Mouse (Mus musculus) kidney, postnatal 10 days (tissue): ENCODE results near the gene BC005537.
"Not testable (repeated sequence)": the region's sequence is repeated elsewhere in the genome, so short reads cannot be mapped to it uniquely, and the experiment has no call there.

ENCODE experiments used
- DNase-seq: peaks from one replicate; pipeline ENCODE4 v3.0.0; 2021; ENCODE audit warnings: mixed read lengths

Gene BC005537

DNA sequence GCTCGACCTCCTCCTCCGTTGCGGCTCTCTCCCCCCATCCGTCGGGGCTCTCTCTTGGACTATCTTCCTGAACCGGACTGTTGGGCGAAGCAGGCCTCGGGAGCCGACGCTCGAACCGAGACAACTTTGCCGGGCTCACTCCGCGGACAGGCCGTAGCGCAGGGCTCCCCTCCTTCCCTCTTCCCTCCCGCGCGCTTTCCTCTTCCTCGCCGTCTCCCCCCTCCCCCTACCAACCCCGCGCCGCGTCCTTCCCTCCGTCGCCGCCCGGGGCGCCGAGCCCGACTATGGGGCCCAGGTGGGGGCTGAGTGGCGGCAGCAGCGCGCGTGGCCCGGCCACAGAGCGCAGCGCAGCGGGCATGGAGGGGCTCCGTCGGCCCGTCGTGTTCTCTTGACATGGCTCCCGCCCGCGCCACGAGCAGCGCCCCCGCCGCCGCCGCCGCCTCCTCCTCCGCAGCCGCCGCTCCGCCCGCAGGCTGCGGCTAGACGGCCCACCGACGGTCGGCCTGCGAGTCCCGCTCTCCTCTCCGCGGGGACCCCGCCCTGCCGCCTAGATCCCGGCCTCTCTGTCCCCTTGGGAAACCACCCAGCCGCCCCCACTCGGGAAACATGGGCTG is at the start of gene BC005537:
BC005537 (plus strand) TSS at position 350 of the 614 bp plus-strand sequence.
- DNase-seq: peak; percentile 72

DNA sequence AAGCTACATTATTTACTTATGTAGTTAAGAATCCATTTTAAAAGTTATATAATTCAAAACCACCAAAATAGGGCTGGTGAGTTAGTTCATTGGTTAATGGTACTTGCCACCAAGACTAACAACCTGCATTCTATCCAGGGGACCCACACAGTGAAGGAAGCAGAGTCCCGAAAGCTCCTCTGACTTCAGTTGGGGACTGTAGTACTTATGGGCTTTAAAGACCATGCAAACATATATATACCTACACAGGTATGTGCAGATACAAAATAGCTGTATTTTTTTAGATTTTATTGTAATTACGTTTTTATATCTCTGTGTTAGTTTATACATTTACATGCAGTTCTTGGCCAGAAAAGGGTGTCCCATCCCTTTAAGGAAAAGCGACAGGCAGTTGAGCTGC is 44.7 kb upstream of the BC005537 start:
- DNase-seq: no peak

DNA sequence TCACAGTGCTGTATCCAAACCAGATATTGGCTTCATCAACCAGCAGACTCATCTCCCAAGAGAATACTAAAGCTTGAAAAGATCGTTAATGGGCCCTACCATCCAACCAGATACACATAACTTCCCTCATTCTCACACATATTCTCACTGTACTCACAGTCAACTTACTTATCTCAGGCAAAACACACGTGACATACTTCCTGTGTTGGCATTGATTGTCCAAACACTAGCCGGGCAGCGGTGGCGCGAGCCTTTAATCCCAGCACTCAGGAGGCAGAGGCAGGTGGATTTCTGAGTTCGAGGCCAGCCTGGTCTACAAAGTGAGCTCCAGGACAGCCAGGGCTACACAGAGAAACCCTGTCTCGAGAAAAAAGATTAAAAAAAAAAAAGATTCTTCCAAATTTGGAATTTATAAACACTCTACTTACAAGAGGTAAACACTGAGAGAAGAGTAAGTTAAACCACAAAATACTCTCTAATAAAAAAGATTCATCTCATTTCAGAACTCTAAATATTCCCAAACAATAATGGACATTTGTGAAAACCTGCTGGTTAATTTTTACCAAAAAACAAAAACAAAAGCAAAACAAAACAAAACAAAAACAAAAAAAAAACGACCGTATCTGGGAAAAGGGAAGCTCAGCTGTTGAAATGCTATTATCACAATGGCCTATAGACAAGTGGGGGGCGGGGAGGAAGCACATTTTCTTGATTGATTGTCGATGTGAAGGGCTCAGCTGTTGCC is 43.5 kb upstream of the BC005537 start:
- no peak for DNase-seq

DNA sequence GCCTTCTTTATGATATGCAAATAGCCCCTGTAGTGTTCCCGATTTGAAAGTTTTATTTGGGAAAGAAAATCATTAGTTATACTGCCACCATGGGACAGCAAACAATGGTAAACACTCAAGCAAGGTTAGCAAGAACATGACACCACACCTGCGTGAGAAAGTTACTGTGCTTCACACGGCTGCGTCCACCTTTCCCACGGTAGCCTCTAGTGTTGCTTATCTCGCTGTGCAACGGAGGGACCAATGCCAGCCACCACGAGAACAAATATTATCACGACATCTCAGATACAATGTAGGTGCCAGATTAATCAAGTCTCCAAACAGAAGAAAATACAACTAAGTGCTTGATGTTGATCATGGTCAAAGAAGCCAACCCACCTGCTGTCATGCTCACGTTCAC is 42.0 kb upstream of the BC005537 start:
- DNase-seq: no peak

DNA sequence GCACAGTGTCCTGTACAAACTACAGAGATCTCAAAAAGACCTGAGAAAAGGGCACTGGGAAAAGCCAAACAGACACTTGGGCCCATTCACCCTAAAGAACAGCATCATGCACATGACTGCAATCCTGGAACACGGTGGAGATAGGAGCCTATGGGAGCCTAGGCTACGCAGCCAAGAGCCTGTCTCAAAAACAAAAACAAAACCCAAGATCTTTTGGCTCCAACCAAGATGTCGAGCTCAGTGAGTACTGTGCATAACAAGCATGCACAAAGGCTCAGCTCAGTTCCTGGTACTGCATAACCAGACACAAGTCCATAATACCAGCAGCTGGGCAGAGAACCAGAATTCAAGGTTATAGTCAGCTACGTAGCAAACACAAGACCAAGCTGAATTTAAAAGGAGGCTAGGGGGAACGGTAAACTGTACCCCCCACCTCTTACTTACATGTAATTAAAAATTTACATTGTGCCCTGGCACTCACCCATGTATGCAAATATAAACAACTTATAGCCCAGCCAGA is 41.0 kb upstream of the BC005537 start:
- DNase-seq: no peak

DNA sequence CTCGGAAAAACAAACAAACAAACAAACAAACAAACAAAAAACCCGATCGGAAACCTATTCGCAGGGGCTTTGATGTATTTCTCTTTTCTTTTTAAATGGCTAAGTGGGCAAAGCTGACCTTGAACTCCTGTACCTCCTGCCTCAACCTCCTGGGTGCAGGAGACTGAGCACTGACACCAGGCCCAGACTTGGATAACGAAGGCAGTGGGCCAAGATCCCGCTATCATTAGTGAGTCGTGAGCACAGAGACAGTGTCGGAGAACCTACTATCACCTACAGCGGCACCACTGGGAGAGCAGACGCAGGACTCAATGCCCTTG is 40.4 kb upstream of the BC005537 start:
- DNase-seq: no peak

DNA sequence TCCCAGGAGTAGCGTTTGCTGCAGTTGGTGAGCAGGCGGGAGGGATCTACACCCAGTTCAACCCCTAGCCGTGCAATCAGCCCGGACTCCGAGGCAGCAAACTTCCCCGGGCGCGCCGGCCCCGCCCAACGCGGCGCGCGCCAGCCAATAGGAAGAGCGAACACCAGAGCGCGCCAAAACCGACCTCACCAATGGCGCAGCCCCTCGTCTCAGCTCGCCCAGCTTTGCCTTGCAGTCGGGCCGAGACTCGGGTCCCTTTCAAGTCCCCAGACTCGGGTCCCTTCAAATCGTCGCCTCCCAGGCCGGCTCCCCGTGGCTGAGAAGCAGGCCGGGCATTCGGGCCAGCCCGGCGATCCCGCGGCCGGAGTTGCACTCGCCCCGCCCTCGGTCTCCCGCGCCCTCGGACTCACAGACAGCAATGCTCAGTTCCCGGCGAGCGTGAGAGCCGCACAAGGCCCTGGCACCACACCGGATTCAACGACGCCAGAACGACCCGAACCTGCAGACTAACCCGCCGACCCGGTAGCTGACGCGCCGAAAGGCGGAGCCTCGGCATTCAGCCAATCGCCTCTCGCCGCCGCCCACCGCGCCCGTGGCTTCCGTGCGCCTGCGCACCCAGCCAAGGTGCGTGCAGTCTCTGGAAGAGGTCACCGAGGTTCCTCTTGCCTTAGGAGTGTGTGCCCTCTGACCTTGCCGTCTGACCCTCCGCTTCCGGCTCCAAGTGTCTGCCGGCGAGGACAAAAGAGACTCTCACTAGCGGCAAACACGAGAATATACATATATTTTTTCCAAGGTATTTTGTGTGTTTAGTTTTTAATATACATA is 39.8 kb upstream of the BC005537 start, which contains the start of gene Gmnn:
Gmnn (minus strand) TSS at position 521 of the 825 bp plus-strand sequence.
- DNase-seq: peak; percentile 91

DNA sequence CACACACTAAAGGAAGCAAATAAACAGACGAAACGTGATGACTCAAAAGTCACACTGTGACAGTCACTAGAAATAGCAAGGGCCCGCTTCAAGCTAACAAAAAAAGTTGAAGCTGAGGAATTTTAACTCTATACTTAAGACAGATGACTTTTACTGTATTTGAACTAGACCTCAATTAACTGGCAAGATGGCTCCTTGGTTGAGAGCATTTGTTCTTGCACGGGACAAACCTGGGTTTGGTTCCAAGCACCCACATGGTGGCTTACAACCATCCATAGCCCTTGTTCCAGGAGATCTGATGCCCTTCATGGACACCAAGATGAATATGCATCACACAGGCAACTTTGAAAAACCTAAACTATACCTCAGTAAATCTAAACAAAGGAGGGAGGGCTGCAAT is 39.2 kb upstream of the BC005537 start:
- DNase-seq: no peak

DNA sequence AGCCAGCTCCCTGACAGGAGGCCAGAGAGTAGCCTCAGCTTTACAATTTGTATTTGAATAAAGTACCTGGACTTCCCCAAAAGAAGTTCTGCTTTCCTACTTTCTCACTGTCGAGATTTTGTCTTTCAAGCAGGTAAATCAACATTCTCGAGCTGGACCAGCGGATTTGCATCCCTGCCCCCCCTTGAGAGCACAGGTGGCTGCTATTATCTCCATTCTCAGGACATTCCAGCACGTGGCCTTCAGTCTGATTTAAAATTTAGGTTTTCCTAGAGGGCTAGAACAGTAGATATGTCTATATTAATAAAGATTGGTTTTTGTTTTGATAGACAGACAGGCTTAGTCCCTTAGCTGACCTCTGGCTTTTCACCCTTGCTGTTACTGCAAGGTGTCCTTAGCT is 33.6 kb upstream of the BC005537 start:
- not testable (repeated sequence) for DNase-seq

DNA sequence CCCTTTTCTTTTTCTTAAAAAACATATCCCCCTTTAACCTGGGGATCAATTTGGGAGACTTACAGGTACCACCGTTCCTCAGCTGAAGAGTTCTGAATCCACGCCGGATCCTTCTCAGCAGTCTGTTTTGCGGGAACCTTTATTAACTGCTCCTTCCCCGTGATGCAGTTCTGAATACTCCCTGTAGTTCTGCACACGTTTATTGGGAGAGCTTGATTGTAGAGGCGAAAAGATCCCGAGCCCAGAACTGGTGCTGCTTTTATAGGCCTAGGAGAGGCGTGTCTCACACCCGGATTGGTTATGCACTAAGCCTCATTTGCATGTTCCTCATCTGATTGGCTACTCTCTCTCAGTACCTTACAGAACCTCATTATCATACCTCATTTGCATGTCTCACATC is 30.0 kb upstream of the BC005537 start:
- not testable (repeated sequence) for DNase-seq

DNA sequence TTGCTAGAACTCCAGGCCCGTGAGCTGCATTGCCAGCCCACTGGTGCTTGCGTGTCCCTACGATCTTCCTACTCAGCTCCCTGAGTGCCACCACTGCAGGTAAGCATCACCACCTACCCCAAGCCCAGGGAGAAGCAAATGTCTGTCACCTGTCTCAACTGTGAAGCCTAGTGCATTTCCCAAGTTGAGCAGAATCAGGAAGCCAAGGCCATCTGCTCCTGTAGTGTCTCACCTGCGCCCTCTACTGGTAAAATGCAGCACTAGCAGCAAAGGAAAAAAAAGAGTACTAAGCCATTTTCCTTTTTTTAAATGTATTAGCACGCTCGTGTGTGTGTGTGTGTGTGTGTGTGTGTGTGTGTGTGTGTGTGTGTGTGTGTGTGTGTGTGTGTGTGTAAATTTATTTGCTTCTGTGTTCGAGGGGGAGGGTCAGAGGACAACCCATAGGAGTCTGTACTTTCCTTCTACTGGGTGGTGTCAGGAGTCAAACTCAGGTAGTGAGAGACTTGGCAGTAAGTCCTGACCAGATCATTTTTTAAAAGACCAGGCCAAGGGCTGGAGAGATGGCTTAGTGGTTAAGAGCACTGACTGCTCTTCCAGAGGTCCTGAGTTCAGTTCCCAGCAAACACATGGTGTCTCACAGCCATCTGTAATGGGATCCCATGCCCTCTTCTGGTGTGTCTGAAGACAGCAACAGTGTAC is 25.2 kb upstream of the BC005537 start:
- peak; percentile 67 for DNase-seq

DNA sequence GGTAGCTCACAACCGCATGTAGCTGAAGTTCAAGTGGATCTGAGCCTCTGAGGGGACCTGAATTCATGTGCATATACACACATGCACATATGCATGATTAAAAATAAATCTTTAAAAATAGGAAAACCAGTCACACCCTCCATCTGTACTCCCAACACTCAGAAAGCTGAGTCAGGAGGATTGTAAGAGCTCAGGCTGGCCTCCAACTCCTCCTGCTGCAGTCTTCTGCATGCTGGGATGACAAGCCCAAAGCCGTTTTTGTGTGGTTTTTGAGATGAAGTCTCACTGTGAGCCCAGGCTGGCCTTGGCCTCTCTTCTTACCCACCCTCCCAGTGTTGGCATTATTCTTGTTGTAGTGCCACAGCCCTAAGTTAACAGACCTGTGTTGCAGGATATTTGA is 23.4 kb upstream of the BC005537 start:
- DNase-seq: no peak

DNA sequence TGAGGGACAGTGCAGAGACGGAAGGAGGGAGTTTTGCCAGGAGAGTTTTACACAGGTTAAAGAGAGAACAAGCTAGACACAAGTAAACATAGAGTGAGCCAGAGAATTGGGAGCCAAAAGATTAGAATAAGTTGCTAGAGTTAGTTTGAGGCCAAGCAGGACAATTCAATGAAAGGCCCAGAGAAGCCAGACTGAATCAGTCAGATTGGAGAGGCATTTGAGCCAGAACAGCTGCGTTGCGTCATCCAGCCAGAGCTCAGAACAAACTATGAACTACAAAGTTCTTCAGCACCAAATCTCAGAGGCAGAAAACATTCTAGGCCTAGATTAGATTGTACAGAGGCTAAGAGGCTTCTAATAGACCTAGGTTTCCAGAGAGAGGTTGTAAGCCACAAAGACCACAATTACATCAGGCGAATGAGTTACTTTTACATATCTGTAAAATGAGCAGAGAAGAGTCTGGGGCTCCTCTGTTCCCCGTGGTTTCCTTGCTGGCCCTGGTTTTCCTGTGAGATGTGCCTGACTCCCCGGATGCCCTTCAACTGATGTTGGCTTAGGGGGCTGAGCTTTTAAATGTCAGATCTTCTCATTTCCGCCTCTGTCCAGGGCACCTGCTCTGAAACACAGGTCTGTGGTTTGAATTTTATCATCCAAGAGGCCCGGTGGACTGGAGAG is 22.6 kb upstream of the BC005537 start:
- no peak for DNase-seq

DNA sequence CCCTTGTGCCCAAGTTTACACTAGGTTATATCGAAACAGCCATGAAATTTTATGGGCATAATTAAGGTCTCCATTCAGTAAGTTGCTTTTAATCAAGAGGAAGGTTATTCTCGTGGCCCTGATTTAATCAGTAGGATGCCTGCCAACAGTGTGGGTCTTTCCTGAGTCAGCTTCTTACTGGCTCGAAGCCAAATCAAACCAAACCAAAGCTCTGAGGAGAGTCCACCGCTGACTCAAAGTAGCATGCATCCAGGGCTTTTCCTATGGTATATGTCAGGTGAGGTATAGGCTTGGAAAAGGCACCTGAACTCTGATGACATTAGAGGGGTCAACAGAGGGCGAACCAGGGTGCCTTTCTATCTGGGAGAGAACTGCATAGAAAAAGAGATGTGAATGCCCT is 19.5 kb upstream of the BC005537 start:
- DNase-seq: peak; percentile 42

DNA sequence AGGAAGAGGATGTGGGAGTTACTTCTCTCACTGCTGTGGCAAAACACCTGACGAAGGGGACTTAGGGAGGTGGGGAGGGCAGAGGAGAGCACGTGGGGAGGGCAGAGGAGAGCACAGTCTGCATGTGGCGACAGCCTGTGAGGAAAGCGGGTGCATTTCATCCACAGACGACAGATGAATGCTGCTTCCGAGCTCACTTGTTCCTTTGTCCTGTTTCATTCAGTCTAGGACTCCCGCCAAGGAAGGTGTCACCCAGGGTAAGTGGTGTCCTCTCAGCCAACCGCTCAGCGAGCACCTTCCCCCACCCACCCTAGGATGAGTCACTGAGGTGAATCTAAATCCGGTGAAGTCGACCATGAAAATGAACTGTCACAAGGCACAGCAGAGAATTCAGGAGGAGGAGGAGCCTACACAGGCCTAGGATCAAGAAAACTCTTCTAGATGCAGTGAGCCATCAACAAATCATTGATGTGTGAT is 15.4 kb upstream of the BC005537 start:
- peak; percentile 42 for DNase-seq

DNA sequence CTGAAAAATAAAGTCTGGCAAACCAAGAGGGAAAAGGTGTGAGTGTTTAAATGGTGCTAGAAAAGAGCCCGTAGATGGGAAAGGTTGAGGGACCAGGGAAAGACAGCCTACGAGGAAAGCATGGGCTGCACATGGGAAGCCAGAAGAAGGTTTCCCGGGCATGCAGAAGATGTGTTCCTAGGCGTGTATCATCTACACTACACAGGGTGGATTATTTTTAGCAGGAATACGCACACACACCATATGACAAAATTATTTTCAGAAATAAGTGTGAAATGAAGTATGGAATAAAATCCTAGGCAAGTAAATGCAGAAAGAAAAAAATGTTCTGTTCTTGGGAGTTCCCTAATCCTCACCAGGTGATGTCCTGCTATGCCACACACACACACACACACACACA is 14.0 kb upstream of the BC005537 start:
- DNase-seq: no peak

DNA sequence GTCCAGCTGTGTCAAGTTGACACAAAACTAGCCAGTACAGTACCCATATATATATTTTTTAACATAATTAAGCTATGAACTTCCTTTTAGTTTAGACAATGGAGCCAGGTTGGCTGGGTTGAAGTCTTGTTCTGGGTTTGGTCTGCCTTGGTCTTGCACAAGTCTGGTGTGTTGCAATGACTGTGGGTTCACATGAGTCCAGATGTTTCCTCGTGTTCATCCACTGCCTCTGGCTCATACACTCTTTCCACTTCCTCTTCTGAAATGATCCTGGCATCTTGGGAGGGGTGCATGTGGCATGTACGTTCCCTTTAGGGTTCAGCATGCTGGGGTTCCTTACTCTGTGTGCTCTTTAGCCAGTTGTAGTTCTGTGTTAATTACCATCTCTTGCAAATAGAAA is 10.1 kb upstream of the BC005537 start:
- no peak for DNase-seq

DNA sequence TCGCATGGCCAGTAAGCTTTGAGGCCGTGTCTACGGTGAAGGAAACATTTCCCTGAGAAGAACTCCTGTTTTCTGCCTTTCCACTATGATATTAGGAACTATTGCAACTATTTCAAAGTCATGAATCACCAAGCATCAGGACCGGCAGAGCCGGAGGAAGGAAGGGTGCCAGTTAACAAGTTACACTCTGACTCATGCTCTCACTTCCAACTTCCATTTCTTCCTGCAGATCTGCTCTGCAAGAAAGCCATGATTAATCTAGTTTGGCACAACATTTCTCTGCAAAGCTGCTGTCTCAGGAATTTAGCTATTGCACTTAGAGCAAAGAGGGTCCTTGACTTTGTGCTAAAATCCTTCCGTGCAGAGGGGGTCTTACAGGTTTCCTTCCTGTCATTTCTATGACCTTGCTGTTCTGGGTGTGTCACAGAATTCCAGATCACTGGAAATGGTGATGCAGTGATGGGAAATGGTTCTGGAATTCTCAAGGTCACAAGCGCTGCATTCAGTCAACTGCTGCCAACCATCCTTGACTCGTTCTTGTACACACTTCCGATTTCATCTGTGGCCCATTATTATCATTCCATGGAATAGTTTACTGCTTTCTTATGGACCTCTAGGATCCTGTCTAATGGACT is 8.9 kb upstream of the BC005537 start:
- DNase-seq: no peak

DNA sequence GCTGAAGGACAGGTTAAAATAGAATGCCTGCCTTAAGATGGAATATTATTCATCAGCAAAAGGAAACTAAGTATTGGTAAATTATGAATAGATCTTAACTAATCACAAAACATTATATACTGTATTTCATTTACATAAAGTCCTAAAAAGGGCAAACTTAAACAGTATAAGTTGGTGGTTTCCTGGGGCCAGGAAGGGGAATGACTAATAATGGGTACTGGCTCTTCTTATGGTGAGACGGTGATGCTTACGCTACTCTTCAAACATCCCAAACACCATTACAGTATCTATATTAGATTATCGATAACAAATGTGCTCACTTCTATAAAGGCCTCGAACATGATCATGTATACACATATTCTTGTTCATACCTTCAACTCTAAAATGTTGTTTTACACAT is 2.8 kb upstream of the BC005537 start:
- no peak for DNase-seq

DNA sequence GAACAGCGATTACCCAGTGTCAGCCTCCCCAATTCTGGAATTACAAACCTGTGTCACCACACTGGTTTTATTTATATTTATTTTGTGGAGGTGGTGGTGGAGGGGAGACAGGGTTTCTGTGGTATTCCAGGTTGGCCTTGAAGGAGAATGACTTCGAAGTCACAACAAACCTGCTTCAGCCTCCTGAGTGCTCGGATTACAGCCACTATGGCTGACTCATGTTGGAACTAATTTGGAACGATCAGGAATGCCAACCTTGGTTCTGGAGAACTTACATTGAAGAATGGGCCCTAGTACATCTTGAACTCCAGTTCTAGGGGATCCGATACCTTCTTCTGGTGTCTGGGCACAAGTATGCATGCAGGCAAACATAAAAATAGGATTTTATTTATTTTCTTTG is 2.1 kb upstream of the BC005537 start:
- DNase-seq: no peak

DNA sequence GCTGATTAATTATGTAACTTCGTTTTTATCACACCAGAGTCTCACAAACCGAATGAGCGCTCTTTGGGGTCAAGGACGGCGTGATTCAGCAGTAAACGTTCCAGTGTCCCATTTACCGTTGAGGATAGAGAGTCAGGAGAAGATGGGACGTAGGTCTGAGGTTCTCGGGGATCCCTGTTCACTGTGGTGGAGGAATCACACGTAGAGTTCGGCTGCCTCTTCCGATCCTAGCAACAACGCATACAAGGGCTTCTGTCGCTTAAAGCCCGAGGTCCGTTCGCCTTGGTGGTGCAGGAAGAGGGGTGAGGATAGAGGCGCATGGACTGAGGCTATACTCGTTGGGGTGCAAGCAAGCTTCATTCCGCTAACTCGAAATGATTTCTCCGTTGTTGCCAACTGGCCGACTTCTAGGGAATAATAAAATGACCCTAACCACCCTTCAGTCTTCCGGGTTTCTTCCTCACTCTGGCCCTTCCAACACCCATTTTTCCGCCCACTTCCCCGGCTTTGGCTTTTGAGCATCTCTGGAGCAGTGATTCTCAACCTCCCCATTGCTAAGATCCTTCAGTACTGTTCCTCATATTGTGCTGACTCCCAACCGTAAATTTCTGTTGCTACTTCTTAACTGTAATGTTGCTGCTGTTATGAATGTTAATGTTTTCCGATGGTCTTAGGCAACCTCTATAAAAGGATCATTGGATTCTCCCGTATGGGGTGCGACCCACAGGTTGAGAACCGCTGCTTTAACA is 1.4 kb upstream of the BC005537 start:
- peak; percentile 58 for DNase-seq
